Mouse (Mus musculus) CH12.LX (cell line): Measurements from ENCODE around the gene Znrf3.

Experiments
- CHD2 ChIP-seq: IDR thresholded peaks from 2 replicates; pipeline ENCODE4 v1.6.1; 2011; ENCODE audit warnings: low read length, improper control_type of control experiment
- CTCF ChIP-seq, 2 experiments: IDR thresholded peaks in 1 of 2; conservative IDR thresholded peaks in 1 of 2; 2 replicates each; pipeline ENCODE4 v1.5.1; 2011 to 2012; ENCODE audit warnings: low read depth in 2 of 2, low read length in 2 of 2, improper control_type of control experiment in 1 of 2, inconsistent platforms in 1 of 2, mild to moderate bottlenecking in 1 of 2, moderate library complexity in 1 of 2
- EP300 ChIP-seq: IDR thresholded peaks from 2 replicates; pipeline ENCODE4 v1.6.1; 2011; ENCODE audit warnings: low read length, improper control_type of control experiment
- ETS1 ChIP-seq: conservative IDR thresholded peaks from 2 replicates; pipeline ENCODE4 v1.6.1; 2012; ENCODE audit warnings: low read depth, mild to moderate bottlenecking, inconsistent platforms, low read length, improper control_type of control experiment, moderate library complexity
- MXI1 ChIP-seq: IDR thresholded peaks from 2 replicates; pipeline ENCODE4 v1.6.1; 2011; ENCODE audit warnings: mild to moderate bottlenecking, low read depth, low read length, improper control_type of control experiment
- POLR2AphosphoS2 ChIP-seq: IDR thresholded peaks from 2 replicates; pipeline ENCODE4 v1.6.1; 2011; ENCODE audit warnings: low read depth, low read length, improper control_type of control experiment
- SIN3A ChIP-seq: IDR thresholded peaks from 2 replicates; pipeline ENCODE4 v1.6.1; 2012; ENCODE audit warnings: low read length, improper control_type of control experiment, inconsistent platforms
- USF2 ChIP-seq: conservative IDR thresholded peaks from 2 replicates; pipeline ENCODE4 v1.6.1; 2011; ENCODE audit warnings: low read depth, low read length, improper control_type of control experiment
- ZKSCAN1 ChIP-seq: IDR thresholded peaks from 2 replicates; pipeline ENCODE4 v1.6.1; 2012; ENCODE audit warnings: low read depth, inconsistent platforms, low read length, improper control_type of control experiment, borderline replicate concordance
- ZNF384 ChIP-seq: IDR thresholded peaks from 2 replicates; pipeline ENCODE4 v1.6.1; 2012; ENCODE audit warnings: low read depth, low read length, improper control_type of control experiment, inconsistent platforms

GRCm38 (mm10) chr11:5261508-5262392, 182.9 kb downstream of the Znrf3 start, which contains the start of gene Kremen1:
- TF ChIP-seq USF2 = no peak
- no peak for TF ChIP-seq CTCF (conservative IDR thresholded peaks at IDR 0.05 in 1 of 2, IDR thresholded peaks at IDR 0.05 in 1 of 2; ENCODE audit: low read depth in 2 of 2, low read length in 2 of 2)
- TF ChIP-seq MXI1 = peak; percentile 86
- no peak for TF ChIP-seq ZKSCAN1
- TF ChIP-seq EP300 = no peak
- 0 out of 2 replicates have a peak, but pooled peaks have one; percentile 20 for TF ChIP-seq CHD2
- peak; percentile 26; the same call in 1 of the 2 replicates for TF ChIP-seq SIN3A
- no peak for TF ChIP-seq POLR2AphosphoS2
- TF ChIP-seq ETS1 = no peak
- TF ChIP-seq ZNF384 = no peak
